Mouse (Mus musculus) midbrain, embryonic 12.5 days (tissue): Measurements from ENCODE around the gene Gtpbp6. TPM values are rescaled to one million over a fixed set of nuclear protein-coding genes. Genes with fewer than 3 reads are reported as not detected.
"Not testable (repeated sequence)": the region's sequence is repeated elsewhere in the genome, so short reads cannot be mapped to it uniquely, and the experiment has no call there.

ENCODE experiments used
- ATAC-seq: fragments of 200-750 bp; cut with Nextera tagmentation; 2 replicates; pipeline ENCODE4 v1.8.0; 2017; ENCODE audit warnings: low read depth, moderate TSS enrichment, moderate library complexity; ENCODE audit not compliant: low FRiP score
- H3K27ac ChIP-seq: fragments of 300-500 bp; sonication (generic); replicated peaks from 2 replicates; pipeline ENCODE4 v1.5.1; 2016; ENCODE audit warnings: mild to moderate bottlenecking
- H3K27me3 ChIP-seq: fragments of 300-500 bp; sonication (generic); 2 replicates; pipeline ENCODE4 v1.6.1; 2016; ENCODE audit warnings: mild to moderate bottlenecking
- H3K36me3 ChIP-seq: fragments of 300-500 bp; sonication (generic); 2 replicates; pipeline ENCODE4 v1.6.1; 2016
- H3K4me1 ChIP-seq: fragments of 300-500 bp; sonication (generic); 2 replicates; pipeline ENCODE4 v1.6.1; 2016
- H3K4me2 ChIP-seq: fragments of 300-500 bp; sonication (generic); replicated peaks from 2 replicates; pipeline ENCODE4 v1.6.1; 2016; ENCODE audit warnings: mild to moderate bottlenecking, moderate library complexity
- H3K4me3 ChIP-seq: fragments of 300-500 bp; sonication (generic); 2 replicates; pipeline ENCODE4 v1.5.1; 2016; ENCODE audit warnings: mild to moderate bottlenecking
- H3K9ac ChIP-seq: fragments of 300-500 bp; sonication (generic); replicated peaks from 2 replicates; pipeline ENCODE4 v1.6.1; 2016; ENCODE audit warnings: mild to moderate bottlenecking, moderate library complexity
- H3K9me3 ChIP-seq: fragments of 300-500 bp; sonication (generic); 2 replicates; pipeline ENCODE4 v1.6.1; 2016; ENCODE audit warnings: mild to moderate bottlenecking
- WGBS: fragments of 180-500 bp; shearing (Covaris S2); methylation state at CpG from one replicate; pipeline ENCODE4 v1.1.7; 2016; 5-methylcytosine and 5-hydroxymethylcytosine counted together
- polyA plus RNA-seq: library from polyadenylated mRNA; unstranded; fragments of >200 nt; fragmentation: Nextera tagmentation; extraction: Ambion mirVana; gene quantifications from 2 replicates; pipeline ENCODE4 v1.2.1, GENCODE M21; 2016

Gtpbp6 gene
- 39.3 and 43.8 TPM in 2 replicates for polyA plus RNA-seq

DNA sequence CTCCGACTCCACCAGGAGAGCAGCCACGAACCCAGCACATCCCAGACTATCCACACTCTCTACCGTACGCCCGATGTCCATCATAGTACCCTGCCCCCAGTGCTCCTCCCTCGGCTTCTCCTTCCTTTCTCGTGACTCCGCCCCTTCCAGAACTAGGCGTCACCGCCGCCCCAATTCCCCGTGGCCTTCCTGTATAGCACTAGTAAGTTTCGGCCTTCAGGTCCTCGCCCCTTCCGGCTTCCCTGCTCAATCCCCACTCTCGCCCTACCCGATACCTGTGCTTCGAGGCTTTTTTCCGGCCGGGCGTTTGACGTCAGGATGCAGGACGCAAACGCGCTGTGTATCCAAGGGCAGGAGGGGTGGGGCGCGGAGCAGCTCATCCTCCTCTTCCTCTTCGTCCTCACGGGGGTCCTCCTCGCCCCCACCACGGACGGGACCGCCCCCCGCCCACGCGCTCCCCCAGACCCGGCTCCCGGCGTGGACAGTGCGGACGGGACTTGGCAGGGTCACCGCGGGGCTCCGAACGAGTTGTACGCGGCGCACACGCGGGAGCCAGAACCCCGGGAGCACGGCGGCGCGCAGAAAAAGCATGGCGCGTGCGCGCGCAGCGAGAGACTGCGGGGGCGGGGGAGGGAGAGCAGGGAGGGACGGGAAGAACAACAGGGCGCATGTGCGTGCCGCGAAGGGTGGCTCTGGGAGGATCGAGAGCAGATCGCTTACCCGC, at the start of gene Gtpbp6:
TSS of gene Gtpbp6 (minus strand) at position 617 of the 724 bp plus-strand sequence.
- peak within 1 kb of the TSS; percentile 54 for H3K4me3 ChIP-seq
- under 1% methylated on average over 69 of the region's 71 CpGs for WGBS
- H3K9ac ChIP-seq = peak within 1 kb of the TSS; percentile 80
- peaks cover 17% of the 10 kb centered on the region for H3K4me1 ChIP-seq
- no peaks in the 10 kb centered on the region for H3K9me3 ChIP-seq
- H3K27ac ChIP-seq = peak within 1 kb of the TSS; percentile 86
- peaks cover 46% of the 10 kb centered on the region for H3K36me3 ChIP-seq
- peak within 1 kb of the TSS; percentile 93 for H3K4me2 ChIP-seq
- ATAC-seq = peak; percentile 80
- no peaks in the 10 kb centered on the region for H3K27me3 ChIP-seq

DNA sequence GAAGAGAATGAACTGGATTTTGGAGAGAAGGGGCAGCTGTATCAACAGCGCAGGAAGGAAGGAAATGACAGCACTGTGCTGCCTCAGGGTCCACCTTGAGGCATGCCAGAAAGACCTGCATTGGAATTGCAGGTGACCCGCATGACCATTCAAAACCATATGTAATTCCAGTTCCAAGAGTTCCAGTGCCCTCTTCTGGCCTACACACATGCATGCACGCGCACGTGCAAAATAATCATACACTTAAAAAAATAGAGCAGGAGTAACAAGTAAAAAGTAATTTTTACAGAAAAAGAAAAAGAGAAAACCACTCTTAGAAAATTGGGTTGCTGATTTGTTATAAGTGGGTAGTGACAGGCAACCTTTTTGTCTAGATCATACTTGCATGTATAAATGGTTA, 35.0 kb upstream of the Gtpbp6 start:
- Histone ChIP-seq H3K4me1 (no peaks in the 10 kb centered on the region), H3K36me3 (peaks cover 70% of the 10 kb centered on the region), H3K9me3 (no peaks in the 10 kb centered on the region), H3K4me3 (no peak overlapping the region), H3K4me2 (no peak overlapping the region), H3K27me3 (no peaks in the 10 kb centered on the region), H3K9ac (no peak overlapping the region), H3K27ac (no peak overlapping the region)
- WGBS = 87% methylated on average over 5 of the region's 5 CpGs
- no peak for ATAC-seq

GRCm38 (mm10) chr5:110142309-110142708, 34.3 kb upstream of the Gtpbp6 start:
- no peak overlapping the region for H3K4me3 ChIP-seq
- WGBS = 93% methylated on average over 2 of the region's 2 CpGs
- no peak overlapping the region for H3K27ac ChIP-seq
- no peak overlapping the region for H3K4me2 ChIP-seq
- no peak overlapping the region for H3K9ac ChIP-seq
- H3K4me1 ChIP-seq = no peaks in the 10 kb centered on the region
- H3K9me3 ChIP-seq = no peaks in the 10 kb centered on the region
- no peaks in the 10 kb centered on the region for H3K27me3 ChIP-seq
- H3K36me3 ChIP-seq = peaks cover 63% of the 10 kb centered on the region
- no peak for ATAC-seq

- Histone ChIP-seq H3K9me3 (no peaks in the 10 kb centered on the region), H3K4me3 (no peak overlapping the region), H3K27ac (no peak overlapping the region), H3K4me1 (peaks cover 5% of the 10 kb centered on the region; the same call in 1 of the 2 replicates), H3K9ac (no peak overlapping the region), H3K4me2 (no peak overlapping the region), H3K36me3 (peaks cover 47% of the 10 kb centered on the region), H3K27me3 (no peaks in the 10 kb centered on the region)
- no peak for ATAC-seq
- WGBS = 93% methylated on average over 7 of the region's 7 CpGs
Measured at GRCm38 (mm10) chr5:110140424-110140823, 32.4 kb upstream of the Gtpbp6 start.

GRCm38 (mm10) chr5:110139325-110139724, 31.3 kb upstream of the Gtpbp6 start:
- Histone ChIP-seq H3K9me3 (no peaks in the 10 kb centered on the region), H3K27me3 (no peaks in the 10 kb centered on the region), H3K4me2 (no peak overlapping the region), H3K4me3 (no peak overlapping the region), H3K36me3 (peaks cover 37% of the 10 kb centered on the region), H3K9ac (no peak overlapping the region), H3K27ac (no peak overlapping the region), H3K4me1 (peaks cover 5% of the 10 kb centered on the region; the same call in 1 of the 2 replicates)
- WGBS = 91% methylated on average over 3 of the region's 3 CpGs
- ATAC-seq = no peak

GRCm38 (mm10) chr5:110137816-110138215, 29.8 kb upstream of the Gtpbp6 start:
- peaks cover 24% of the 10 kb centered on the region for H3K36me3 ChIP-seq
- no peaks in the 10 kb centered on the region for H3K9me3 ChIP-seq
- no peak overlapping the region for H3K27ac ChIP-seq
- H3K4me1 ChIP-seq = peaks cover 5% of the 10 kb centered on the region; the same call in 1 of the 2 replicates
- no peak overlapping the region for H3K4me2 ChIP-seq
- no peak overlapping the region for H3K4me3 ChIP-seq
- WGBS = 97% methylated on average over 3 of the region's 3 CpGs
- no peak for ATAC-seq
- H3K27me3 ChIP-seq = no peaks in the 10 kb centered on the region
- H3K9ac ChIP-seq = no peak overlapping the region

DNA sequence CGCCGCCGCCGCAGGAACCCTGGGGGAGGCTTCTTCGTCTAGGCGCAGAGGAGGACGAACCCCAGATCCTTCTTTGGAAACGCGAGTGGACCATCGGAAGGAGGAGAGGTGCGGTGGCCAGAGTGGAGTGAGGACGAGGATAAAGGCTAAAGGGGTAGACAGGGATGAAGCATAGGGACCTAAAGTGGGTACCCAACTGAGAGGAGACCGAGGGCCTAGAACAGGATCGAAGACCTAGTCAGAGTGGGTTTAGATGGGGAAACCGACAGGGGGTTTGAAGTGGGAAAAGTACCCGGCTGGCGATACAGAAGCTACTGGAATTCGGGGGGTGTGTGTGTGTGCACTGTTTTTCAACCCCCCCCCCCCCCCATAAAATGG, 28.1 kb upstream of the Gtpbp6 start:
- no peak; the same call in 1 of the 2 replicates for ATAC-seq
- peak overlapping the region; percentile 81 for H3K4me3 ChIP-seq

GRCm38 (mm10) chr5:110135293-110136086, 27.5 kb upstream of the Gtpbp6 start, which contains the start of gene Chfr:
TSS of gene Chfr (plus strand) at chr5:110135842.
- Histone ChIP-seq H3K36me3 (peaks cover 13% of the 10 kb centered on the region), H3K4me1 (peaks cover 5% of the 10 kb centered on the region; the same call in 1 of the 2 replicates), H3K9me3 (peaks cover 3% of the 10 kb centered on the region; the same call in 1 of the 2 replicates), H3K4me2 (peak within 1 kb of the TSS; percentile 79), H3K4me3 (peak within 1 kb of the TSS; percentile 81), H3K9ac (peak within 1 kb of the TSS; percentile 79), H3K27me3 (no peaks in the 10 kb centered on the region), H3K27ac (peak within 1 kb of the TSS; percentile 71)
- WGBS = 4% methylated on average over 46 of the region's 46 CpGs
- ATAC-seq = peak; percentile 99

More for the DNA sequence above, 28.1 kb upstream of the Gtpbp6 start:
- WGBS = 5% methylated on average over 18 of the region's 18 CpGs
- peaks cover 12% of the 10 kb centered on the region for H3K36me3 ChIP-seq
- H3K4me2 ChIP-seq = peak overlapping the region; percentile 79
- H3K9ac ChIP-seq = peak overlapping the region; percentile 79
- H3K4me1 ChIP-seq = peaks cover 5% of the 10 kb centered on the region; the same call in 1 of the 2 replicates
- H3K9me3 ChIP-seq = peaks cover 3% of the 10 kb centered on the region; the same call in 1 of the 2 replicates
- peak overlapping the region; percentile 71 for H3K27ac ChIP-seq
- H3K27me3 ChIP-seq = no peaks in the 10 kb centered on the region

DNA sequence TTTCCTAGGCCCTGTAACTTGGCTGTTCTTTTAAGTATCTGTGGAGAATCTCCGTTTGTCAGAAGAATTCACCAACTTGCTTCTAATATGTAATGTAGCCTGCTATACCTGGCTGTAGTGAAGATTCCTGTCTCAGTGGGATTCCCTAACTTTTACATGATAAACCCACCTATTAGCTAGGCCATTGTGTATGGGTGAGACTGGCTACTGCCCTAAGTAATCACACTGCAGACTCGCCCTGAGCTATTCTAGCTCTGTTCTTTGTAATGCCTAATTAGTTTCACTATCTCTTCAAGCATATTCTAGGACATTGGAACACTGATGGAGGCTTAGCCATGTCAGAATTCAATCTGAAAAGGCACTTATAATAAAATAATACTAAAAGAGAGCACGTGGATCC, 14.4 kb upstream of the Gtpbp6 start:
- not testable (repeated sequence) for H3K9ac ChIP-seq, H3K27ac ChIP-seq, H3K4me3 ChIP-seq, H3K27me3 ChIP-seq, H3K4me2 ChIP-seq, H3K4me1 ChIP-seq, ATAC-seq, H3K9me3 ChIP-seq
- H3K36me3 ChIP-seq = peaks cover 72% of the 10 kb centered on the region
- 83% methylated on average over 3 of the region's 3 CpGs for WGBS

GRCm38 (mm10) chr5:110109991-110110441, 2.0 kb upstream of the Gtpbp6 start, which contains the start of gene Zfp605:
TSS of gene Zfp605 (plus strand) at chr5:110110092.
- Histone ChIP-seq H3K9me3 (no peaks in the 10 kb centered on the region), H3K9ac (peak within 1 kb of the TSS; percentile 68), H3K4me2 (peak within 1 kb of the TSS; percentile 74), H3K36me3 (peaks cover 41% of the 10 kb centered on the region), H3K4me1 (peaks cover 17% of the 10 kb centered on the region), H3K27me3 (no peaks in the 10 kb centered on the region), H3K27ac (peak within 1 kb of the TSS; percentile 91), H3K4me3 (peak within 1 kb of the TSS; percentile 68)
- peak; percentile 64 for ATAC-seq
- WGBS = under 1% methylated on average over 12 of the region's 12 CpGs

DNA sequence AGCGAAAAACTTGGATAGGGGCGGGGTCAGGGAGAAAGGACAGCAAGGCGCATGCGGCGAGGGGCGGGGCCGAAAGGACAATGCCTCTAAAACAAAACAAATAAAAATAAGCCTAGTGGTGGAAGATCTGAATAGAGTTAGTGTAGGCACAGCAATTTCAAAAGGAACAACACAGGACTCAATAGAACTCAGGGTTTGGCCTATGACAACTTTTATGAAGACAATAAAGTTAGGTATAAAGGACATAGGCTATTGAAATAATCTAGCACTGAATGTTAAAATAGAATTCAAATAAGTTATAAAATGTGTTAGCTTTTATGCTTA, 270 bp upstream of the Gtpbp6 start:
- no peaks in the 10 kb centered on the region for H3K9me3 ChIP-seq
- peaks cover 46% of the 10 kb centered on the region for H3K36me3 ChIP-seq
- no peaks in the 10 kb centered on the region for H3K27me3 ChIP-seq
- peak overlapping the region; percentile 86 for H3K27ac ChIP-seq
- peak overlapping the region; percentile 93 for H3K4me2 ChIP-seq
- no peak overlapping the region for H3K9ac ChIP-seq
- no peak for ATAC-seq
- 0% methylated on average over 7 of the region's 7 CpGs for WGBS
- peaks cover 17% of the 10 kb centered on the region for H3K4me1 ChIP-seq
- peak overlapping the region; percentile 54 for H3K4me3 ChIP-seq
